Mouse (Mus musculus) activated CD4-positive, CD25-positive, alpha-beta regulatory T cell, adult 4 months (primary cell): ENCODE results near the gene Actg2. TPM values are rescaled to one million over a fixed set of nuclear protein-coding genes. Genes with fewer than 3 reads are reported as not detected.
"Not testable (repeated sequence)": the region's sequence is repeated elsewhere in the genome, so short reads cannot be mapped to it uniquely, and the experiment has no call there.

ENCODE experiments used
- ATAC-seq: one replicate; pipeline ENCODE4 v1.8.0; 2017
- polyA plus RNA-seq, 2 experiments: library from polyadenylated mRNA; unstranded; fragments of 100-300 nt; shearing (Covaris generic); gene quantifications; one replicate each; pipeline ENCODE4 v1.2.1; 2017

Actg2 gene
- polyA plus RNA-seq, result 10 to 100 TPM; 36.5 to 47.4 TPM

GRCm38 (mm10) chr6:83536028-83536794, at the start of gene Actg2:
Gene Actg2, minus strand, starts transcription at chr6:83536265.
- no peak for ATAC-seq

GRCm38 (mm10) chr6:83585328-83585727, 49.3 kb upstream of the Actg2 start:
- not testable (repeated sequence) for ATAC-seq

- ATAC-seq, result no peak
Observed at GRCm38 (mm10) chr6:83583591-83583990, 47.5 kb upstream of the Actg2 start.

GRCm38 (mm10) chr6:83582938-83583270, 46.8 kb upstream of the Actg2 start:
- peak; percentile 73 for ATAC-seq

- peak; percentile 75 for ATAC-seq
Observed at GRCm38 (mm10) chr6:83582135-83582937, 46.3 kb upstream of the Actg2 start.

- no peak for ATAC-seq
Observed at GRCm38 (mm10) chr6:83577534-83577933, 41.5 kb upstream of the Actg2 start.

- no peak for ATAC-seq
Observed at GRCm38 (mm10) chr6:83575609-83576008, 39.5 kb upstream of the Actg2 start.

- no peak for ATAC-seq
Observed at GRCm38 (mm10) chr6:83572671-83573070, 36.6 kb upstream of the Actg2 start, which contains the start of gene Stambp. Gene Stambp, minus strand, starts transcription at chr6:83572729.

GRCm38 (mm10) chr6:83571840-83572667, 36.0 kb upstream of the Actg2 start:
- peak; percentile 88 for ATAC-seq

GRCm38 (mm10) chr6:83568901-83569862, 33.1 kb upstream of the Actg2 start:
- peak; percentile 45 for ATAC-seq

GRCm38 (mm10) chr6:83555972-83556371, 19.9 kb upstream of the Actg2 start:
- ATAC-seq, result no peak

GRCm38 (mm10) chr6:83548346-83548745, 12.3 kb upstream of the Actg2 start:
- no peak for ATAC-seq

- no peak for ATAC-seq
Observed at GRCm38 (mm10) chr6:83545778-83546177, 9.7 kb upstream of the Actg2 start.

GRCm38 (mm10) chr6:83541756-83542456, 5.8 kb upstream of the Actg2 start:
- ATAC-seq, result no peak

- ATAC-seq, result no peak
Observed at GRCm38 (mm10) chr6:83540017-83540416, 4.0 kb upstream of the Actg2 start.

- no peak for ATAC-seq
Observed at GRCm38 (mm10) chr6:83536795-83537059, 662 bp upstream of the Actg2 start.

GRCm38 (mm10) chr6:83532608-83533007, 3.5 kb downstream of the Actg2 start:
- ATAC-seq, result no peak

GRCm38 (mm10) chr6:83523194-83523593, 12.9 kb downstream of the Actg2 start:
- no peak for ATAC-seq

- no peak for ATAC-seq
Observed at GRCm38 (mm10) chr6:83521784-83522183, 14.3 kb downstream of the Actg2 start.

GRCm38 (mm10) chr6:83518637-83519036, 17.4 kb downstream of the Actg2 start:
- ATAC-seq, result no peak

- no peak for ATAC-seq
Observed at GRCm38 (mm10) chr6:83515172-83515571, 20.9 kb downstream of the Actg2 start.
